ENCODE assay signal across 8 mouse cellular contexts in genomic region chr13:40916321-40917160, GRCm38 (mm10). TPM values are rescaled to one million over a fixed set of nuclear protein-coding genes. Genes with fewer than 3 reads are reported as not detected.
DNase-seq lines count a peak whose midpoint lies in the region; ATAC-seq and TF ChIP-seq lines count a peak whose summit lies in the region.

No protein-coding gene starts in this region.

- peak overlapping the region; percentile 84 for H3K4me2 ChIP-seq in kidney, embryonic 15.5 days
- H3K4me2 ChIP-seq in intestine, postnatal 0 days (replicated peaks; ENCODE audit: low read depth), result peak overlapping the region; percentile 76

- no peak overlapping the region for H3K27ac ChIP-seq in kidney, embryonic 15.5 days
- peak overlapping the region; percentile 16; the same call in 1 of the 2 replicates for H3K27ac ChIP-seq in intestine, postnatal 0 days (ENCODE audit: low read depth, low read length)

- no peak for TF ChIP-seq CTCF in intestine, postnatal 0 days (IDR thresholded peaks at IDR 0.05; ENCODE audit: low read depth)

- no peak; the same call in 1 of the 2 replicates for ATAC-seq in kidney, embryonic 15.5 days (replicated peaks; ENCODE audit: low FRiP score)
- peak; percentile 55; the same call in 1 of the 2 replicates for ATAC-seq in intestine, postnatal 0 days

- DNase-seq in kidney, postnatal 4 days, result no peak
- peak; percentile 57 for DNase-seq in embryo, embryonic 11 days
- peak; percentile 36 to 61 for DNase-seq in natural killer cell, adult 2 months (ENCODE audit: low spot score in 2 of 2)
- no peak for DNase-seq in spleen, adult 12 weeks (ENCODE audit: low spot score)
- no peak for DNase-seq in adrenal gland, postnatal 4 days (ENCODE audit: low spot score in 2 of 2)
- no peak for DNase-seq in cerebellum, adult 9-10 months

- peaks cover 9% of the 10 kb centered on the region; the same call in 1 of the 2 replicates for H3K27me3 ChIP-seq in kidney, embryonic 15.5 days
- no peaks in the 10 kb centered on the region for H3K27me3 ChIP-seq in intestine, postnatal 0 days (replicated peaks; ENCODE audit: control insufficient read depth, insufficient read depth, low read length)

- no peak overlapping the region for H3K9ac ChIP-seq in kidney, embryonic 15.5 days
- 0 out of 2 replicates have a peak overlapping the region, but pooled peaks have one; percentile 49 for H3K9ac ChIP-seq in intestine, postnatal 0 days (ENCODE audit: low read depth, low read length)

- 4% methylated on average over 21 of the region's 21 CpGs for WGBS in kidney, embryonic 15.5 days
- WGBS in intestine, postnatal 0 days, result 12% methylated on average over 21 of the region's 21 CpGs

- no peaks in the 10 kb centered on the region for H3K36me3 ChIP-seq in kidney, embryonic 15.5 days
- H3K36me3 ChIP-seq in intestine, postnatal 0 days (ENCODE audit: control insufficient read depth, insufficient read depth), result no peaks in the 10 kb centered on the region

- H3K4me1 ChIP-seq in kidney, embryonic 15.5 days, result peaks cover 28% of the 10 kb centered on the region
- H3K4me1 ChIP-seq in intestine, postnatal 0 days (replicated peaks; ENCODE audit: control insufficient read depth, insufficient read depth, low read length), result 0 out of 2 replicates have a peak, but pooled peaks cover 4% of the 10 kb centered on the region

- no peaks in the 10 kb centered on the region for H3K9me3 ChIP-seq in kidney, embryonic 15.5 days (replicated peaks)
- H3K9me3 ChIP-seq in intestine, postnatal 0 days (ENCODE audit: control insufficient read depth), result no peaks in the 10 kb centered on the region

- H3K4me3 ChIP-seq in kidney, embryonic 15.5 days (replicated peaks), result peak overlapping the region; percentile 54
- H3K4me3 ChIP-seq in intestine, postnatal 0 days (ENCODE audit: low read depth, low read length), result peak overlapping the region; percentile 52

RNA-seq across cellular contexts. Expression of gene Gcnt2, which starts 57.0 kb away (rescaled TPM):
- polyA plus RNA-seq in kidney, embryonic 15.5 days (2015; fragmentation: Nextera tagmentation; extraction: Ambion mirVana), result 5.7 and 5.8 TPM in 2 replicates
- 20.2 and 20.5 TPM in 2 replicates for polyA plus RNA-seq in intestine, postnatal 0 days (2015; fragmentation: Nextera tagmentation; extraction: Ambion mirVana)
- total RNA-seq in adrenal gland, postnatal 4 days (2021), result 10 to 100 TPM; 10.3 to 11.0 TPM

Comparison
In these comparisons a context has a peak if more than half of its experiments do, and no peak if none do; other contexts are left out.
1. DNase-seq: peak in embryo, embryonic 11 days (single experiment) and natural killer cell, adult 2 months (2 of 2); none in kidney, postnatal 4 days (0 of 2), spleen, adult 12 weeks (single experiment), adrenal gland, postnatal 4 days (0 of 2) and cerebellum, adult 9-10 months (single experiment).